Mouse (Mus musculus): Measurements from ENCODE around the gene Nkx2-3. TPM values are rescaled to one million over a fixed set of nuclear protein-coding genes. Genes with fewer than 3 reads are reported as not detected.
A peak's percentile ranks its signal among the peaks of the same experiment; 100 is the strongest.

Nkx2-3 gene
- not detected for total RNA-seq (2021)
- long read RNA-seq, experiment 1, result 0 reads
- long read RNA-seq, experiment 2, result 0 reads

GRCm38 (mm10) chr19:43612051-43612450 lies at the start of gene Nkx2-3:
TSS of gene Nkx2-3 (plus strand) at chr19:43612325.
- no peak for DNase-seq

- DNase-seq, result peak in 1 of 2 experiments; percentile 19
These were observed 49.0 kb upstream of the Nkx2-3 start for GRCm38 (mm10) chr19:43563166-43563565.

GRCm38 (mm10) chr19:43568298-43568697 lies 43.8 kb upstream of the Nkx2-3 start:
- no peak for DNase-seq

GRCm38 (mm10) chr19:43569133-43569532 lies 43.0 kb upstream of the Nkx2-3 start:
- DNase-seq, result no peak

- peak; percentile 74 to 86 for DNase-seq
These were observed 41.0 kb upstream of the Nkx2-3 start for GRCm38 (mm10) chr19:43570831-43571790.

- DNase-seq, result peak; percentile 73 to 77
These were observed 32.9 kb upstream of the Nkx2-3 start for GRCm38 (mm10) chr19:43579081-43579796.

GRCm38 (mm10) chr19:43581185-43581584 lies 30.9 kb upstream of the Nkx2-3 start:
- no peak for DNase-seq

- no peak for DNase-seq
These were observed 28.9 kb upstream of the Nkx2-3 start for GRCm38 (mm10) chr19:43583192-43583591.

- no peak for DNase-seq
These were observed 28.5 kb upstream of the Nkx2-3 start for GRCm38 (mm10) chr19:43583595-43583994.

- DNase-seq, result peak; percentile 58 to 76
These were observed 27.3 kb upstream of the Nkx2-3 start for GRCm38 (mm10) chr19:43584788-43585187.

GRCm38 (mm10) chr19:43592026-43592425 lies 20.1 kb upstream of the Nkx2-3 start:
- no peak for DNase-seq

- DNase-seq, result no peak
These were observed 15.1 kb upstream of the Nkx2-3 start for GRCm38 (mm10) chr19:43596981-43597380.

GRCm38 (mm10) chr19:43598741-43599660 lies 13.1 kb upstream of the Nkx2-3 start:
- DNase-seq, result no peak

- DNase-seq, result no peak
These were observed 12.2 kb upstream of the Nkx2-3 start for GRCm38 (mm10) chr19:43599776-43600544.

GRCm38 (mm10) chr19:43600545-43601331 lies 11.4 kb upstream of the Nkx2-3 start:
- no peak for DNase-seq

GRCm38 (mm10) chr19:43601440-43601839 lies 10.7 kb upstream of the Nkx2-3 start:
- DNase-seq, result no peak

- DNase-seq, result no peak
These were observed 10.0 kb upstream of the Nkx2-3 start for GRCm38 (mm10) chr19:43601996-43602590.

GRCm38 (mm10) chr19:43603521-43603920 lies 8.6 kb upstream of the Nkx2-3 start:
- no peak for DNase-seq

- DNase-seq, result no peak
These were observed 7.5 kb upstream of the Nkx2-3 start for GRCm38 (mm10) chr19:43604492-43605120.
